Mouse (Mus musculus): ENCODE results near the gene Dnah7a. TPM values are rescaled to one million over a fixed set of nuclear protein-coding genes. Genes with fewer than 3 reads are reported as not detected.
A peak's percentile ranks its signal among the peaks of the same experiment; 100 is the strongest.

The Dnah7a gene
- polyA plus RNA-seq, 1 experiment from 2014 or later, result 0.27 TPM

GRCm38 (mm10) chr1:53358988-53359387 lies 347.6 kb downstream of the Dnah7a start:
- Histone ChIP-seq H3K4me3 (ENCODE audit: low read depth, low read length) (no peak overlapping the region), H3K36me3 (ENCODE audit: control insufficient read depth, insufficient read depth, low read length) (no peaks in the 10 kb centered on the region), H3K27ac (replicated peaks) (no peak overlapping the region), H3K27me3 (ENCODE audit: control insufficient read depth, insufficient read depth, low read length) (no peaks in the 10 kb centered on the region), H3K4me2 (replicated peaks; ENCODE audit: low read depth) (no peak overlapping the region), H3K9ac (ENCODE audit: low read length) (no peak overlapping the region), H3K9me3 (ENCODE audit: control insufficient read depth, low read length) (no peaks in the 10 kb centered on the region), H3K4me1 (replicated peaks; ENCODE audit: control insufficient read depth, insufficient read depth) (no peaks in the 10 kb centered on the region)
- TF ChIP-seq EP300 (optimal IDR thresholded peaks at IDR 0.05), result no peak
- TF ChIP-seq CTCF (IDR thresholded peaks at IDR 0.05; ENCODE audit: low read depth), result no peak
- ATAC-seq (ENCODE audit: low FRiP score, low TSS enrichment) (no peak), DNase-seq (ENCODE audit: low spot score) (no peak)

- H3K4me2 ChIP-seq (replicated peaks; ENCODE audit: low read depth), result peak within 1 kb of the TSS; percentile 60
- WGBS, result under 1% methylated on average over 40 of the region's 44 CpGs
Observed at GRCm38 (mm10) chr1:53352327-53353261, 354.0 kb downstream of the Dnah7a start, which contains the start of the genes Asdurf, Gm28551 and Asnsd1. TSS of gene Asdurf (minus strand) at chr1:53352619. TSS of gene Gm28551 (minus strand) at chr1:53352667. TSS of gene Asnsd1 (minus strand) at chr1:53352752.

More at GRCm38 (mm10) chr1:53352327-53353261, 354.0 kb downstream of the Dnah7a start, which contains the start of the genes Asdurf, Gm28551 and Asnsd1:
- Histone ChIP-seq H3K4me3 (ENCODE audit: low read depth, low read length) (peak within 1 kb of the TSS; percentile 87), H3K36me3 (ENCODE audit: control insufficient read depth, insufficient read depth, low read length) (peaks cover 5% of the 10 kb centered on the region), H3K4me1 (replicated peaks; ENCODE audit: control insufficient read depth, insufficient read depth) (no peaks in the 10 kb centered on the region), H3K9ac (ENCODE audit: low read length) (peak within 1 kb of the TSS; percentile 87), H3K9me3 (ENCODE audit: control insufficient read depth, low read length) (no peaks in the 10 kb centered on the region), H3K27me3 (ENCODE audit: control insufficient read depth, insufficient read depth, low read length) (no peaks in the 10 kb centered on the region), H3K27ac (replicated peaks) (peak within 1 kb of the TSS; percentile 88)
- no peak for TF ChIP-seq EP300 (optimal IDR thresholded peaks at IDR 0.05)
- peak; percentile 78 for TF ChIP-seq CTCF (IDR thresholded peaks at IDR 0.05; ENCODE audit: low read depth)
- ATAC-seq (ENCODE audit: low FRiP score, low TSS enrichment), result peak; percentile 100
- peak; percentile 98 for DNase-seq (ENCODE audit: low spot score)

Small RNA genes lying within 50 kb of the gene (microRNA-seq; reads per million reads assigned to microRNA genes)
- not detected for gene Gm25240

Other genes starting within 250 kb of the Dnah7a start
- 12.8 and 14.6 TPM in 2 replicates for gene Stk17b, start 78.4 kb upstream of the Dnah7a start, polyA plus RNA-seq (2015; fragmentation: Nextera tagmentation; extraction: Ambion mirVana)